22 mouse cellular contexts compared by ENCODE assay signal in the genomic region with DNA sequence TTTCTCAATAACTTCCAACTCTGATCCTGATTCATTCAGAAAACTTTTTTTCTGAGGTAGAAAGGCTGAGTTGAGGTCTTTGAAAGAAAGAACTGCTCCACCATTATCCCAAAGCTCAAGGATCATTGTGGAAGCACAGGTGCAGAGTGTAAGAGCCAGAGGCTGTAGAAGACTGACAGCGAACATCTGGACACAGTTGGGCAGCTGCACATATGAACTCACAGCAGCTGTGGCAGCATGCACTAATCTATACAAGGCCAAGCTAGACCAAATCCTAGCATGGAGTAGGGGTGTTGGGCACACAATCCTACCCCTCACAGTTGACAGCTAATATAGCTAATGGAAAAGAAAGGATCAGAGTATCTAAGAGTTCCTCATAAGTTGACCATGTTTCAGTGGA. TPM values are rescaled to one million over a fixed set of nuclear protein-coding genes. Genes with fewer than 3 reads are reported as not detected.
DNase-seq lines count a peak whose midpoint lies in the region; ATAC-seq and TF ChIP-seq lines count a peak whose summit lies in the region.
"Had no signal": no experiment of that assay in that cellular context is flagged by ENCODE, and none has a peak within 500 bp of the region (broad histone marks: within the 10 kb centered on the region; RNA-seq: fewer than 3 reads in every experiment).

No protein-coding gene starts in this region.

- no peaks in the 10 kb centered on the region for H3K36me3 ChIP-seq in limb, embryonic 13.5 days
- no peaks in the 10 kb centered on the region for H3K36me3 ChIP-seq in limb, embryonic 10.5 days
- H3K36me3 ChIP-seq in limb, embryonic 14.5 days (ENCODE audit: control insufficient read depth, insufficient read depth, low read length) = no peaks in the 10 kb centered on the region
- H3K36me3 ChIP-seq: embryonic facial prominence, embryonic 12.5 days; embryonic facial prominence, embryonic 15.5 days; forebrain, embryonic 10.5 days; forebrain, embryonic 12.5 days had no signal

- no peak overlapping the region for H3K27ac ChIP-seq in limb, embryonic 13.5 days
- H3K27ac ChIP-seq in limb, embryonic 10.5 days = no peak overlapping the region
- no peak overlapping the region for H3K27ac ChIP-seq in limb, embryonic 14.5 days (replicated peaks; ENCODE audit: low read depth, low read length)
- no peak overlapping the region for H3K27ac ChIP-seq in layer of hippocampus, adult 2 months
- H3K27ac ChIP-seq: embryonic facial prominence, embryonic 12.5 days; embryonic facial prominence, embryonic 15.5 days; forebrain, embryonic 10.5 days; forebrain, embryonic 12.5 days had no signal

- no peaks in the 10 kb centered on the region for H3K9me3 ChIP-seq in limb, embryonic 13.5 days
- H3K9me3 ChIP-seq in limb, embryonic 10.5 days (replicated peaks) = no peaks in the 10 kb centered on the region
- no peaks in the 10 kb centered on the region for H3K9me3 ChIP-seq in limb, embryonic 14.5 days (ENCODE audit: control insufficient read depth, low read length)
- H3K9me3 ChIP-seq: embryonic facial prominence, embryonic 12.5 days; embryonic facial prominence, embryonic 15.5 days; forebrain, embryonic 10.5 days; forebrain, embryonic 12.5 days had no signal

- no peak overlapping the region for H3K9ac ChIP-seq in limb, embryonic 13.5 days
- H3K9ac ChIP-seq in limb, embryonic 14.5 days (ENCODE audit: low read depth, low read length, severe bottlenecking) = no peak overlapping the region
- H3K9ac ChIP-seq: embryonic facial prominence, embryonic 12.5 days; embryonic facial prominence, embryonic 15.5 days; forebrain, embryonic 12.5 days had no signal

- H3K4me1 ChIP-seq in limb, embryonic 13.5 days = peaks cover 7% of the 10 kb centered on the region; the same call in 1 of the 2 replicates
- H3K4me1 ChIP-seq in limb, embryonic 10.5 days = no peaks in the 10 kb centered on the region
- H3K4me1 ChIP-seq in limb, embryonic 14.5 days (ENCODE audit: control insufficient read depth, insufficient read depth, low read length) = peaks cover 4% of the 10 kb centered on the region; the same call in 1 of the 2 replicates
- H3K4me1 ChIP-seq: embryonic facial prominence, embryonic 12.5 days; embryonic facial prominence, embryonic 15.5 days; forebrain, embryonic 10.5 days; forebrain, embryonic 12.5 days had no signal

- no peak for TF ChIP-seq CTCF in layer of hippocampus, adult 2 months (conservative IDR thresholded peaks at IDR 0.05)

- H3K4me2 ChIP-seq in limb, embryonic 13.5 days (replicated peaks) = no peak overlapping the region
- no peak overlapping the region for H3K4me2 ChIP-seq in limb, embryonic 14.5 days (replicated peaks; ENCODE audit: low read depth, low read length, severe bottlenecking)
- H3K4me2 ChIP-seq: embryonic facial prominence, embryonic 12.5 days; embryonic facial prominence, embryonic 15.5 days; forebrain, embryonic 12.5 days had no signal

- H3K4me3 ChIP-seq in limb, embryonic 13.5 days = no peak overlapping the region
- no peak overlapping the region for H3K4me3 ChIP-seq in limb, embryonic 10.5 days
- no peak overlapping the region for H3K4me3 ChIP-seq in limb, embryonic 14.5 days (replicated peaks; ENCODE audit: low read length)
- no peak overlapping the region for H3K4me3 ChIP-seq in layer of hippocampus, adult 2 months
- H3K4me3 ChIP-seq: embryonic facial prominence, embryonic 12.5 days; embryonic facial prominence, embryonic 15.5 days; erythroblast, embryonic 14.5 days; forebrain, embryonic 10.5 days; forebrain, embryonic 12.5 days had no signal

- no peak for TF ChIP-seq POLR2A in limb, embryonic 14.5 days (IDR thresholded peaks at IDR 0.05; ENCODE audit: borderline replicate concordance, extremely low read depth, insufficient read depth, insufficient read length)

- H3K27me3 ChIP-seq in limb, embryonic 13.5 days = no peaks in the 10 kb centered on the region
- H3K27me3 ChIP-seq in limb, embryonic 10.5 days (ENCODE audit: low read depth, poor library complexity, severe bottlenecking) = no peaks in the 10 kb centered on the region
- no peaks in the 10 kb centered on the region for H3K27me3 ChIP-seq in limb, embryonic 14.5 days (ENCODE audit: control insufficient read depth, insufficient read depth, low read length)
- H3K27me3 ChIP-seq: embryonic facial prominence, embryonic 12.5 days; embryonic facial prominence, embryonic 15.5 days; forebrain, embryonic 12.5 days had no signal

- 65% methylated on average over 1 of the region's 1 CpGs for WGBS in limb, embryonic 13.5 days
- 96% methylated on average over 1 of the region's 1 CpGs for WGBS in limb, embryonic 10.5 days
- 55% methylated on average over 1 of the region's 1 CpGs for WGBS in limb, embryonic 14.5 days

- no peak for DNase-seq in limb, embryonic 10.5 days (ENCODE audit: low spot score)
- peak; percentile 47 for DNase-seq in limb, embryonic 14.5 days (ENCODE audit: low spot score)
- DNase-seq in layer of hippocampus, adult 2 months (ENCODE audit: low spot score in 2 of 2) = no peak
- DNase-seq in spleen, postnatal 10 days (ENCODE audit: low spot score in 2 of 2) = no peak
- DNase-seq: adrenal gland, adult 2 months; adrenal gland, postnatal 10 days; adrenal gland, postnatal 25 days; cerebellum, adult 11 months; cerebellum, adult 18-20 months; cerebellum, adult 8-10 months; cerebellum, adult 9-11 months; cerebellum, postnatal 14 days; cerebellum, postnatal 36 days; embryo, embryonic 11 days had no signal

- peak; percentile 83; the same call in 1 of the 2 replicates for ATAC-seq in limb, embryonic 13.5 days (ENCODE audit: low FRiP score, low read depth)
- peak; percentile 77; the same call in 1 of the 2 replicates for ATAC-seq in limb, embryonic 14.5 days (ENCODE audit: low FRiP score, low read depth)
- ATAC-seq: forebrain, embryonic 14.5 days; forebrain, embryonic 16.5 days had no signal

RNA-seq across cellular contexts. Expression of gene Smc5, which starts 59.2 kb away (rescaled TPM):
- polyA plus RNA-seq in limb, embryonic 13.5 days (2015; fragmentation: Nextera tagmentation; extraction: Ambion mirVana) = 38.3 and 40.1 TPM in 2 replicates
- polyA plus RNA-seq in limb, embryonic 10.5 days (2016; fragmentation: Nextera tagmentation; extraction: Ambion mirVana) = 40.1 and 49.4 TPM in 2 replicates
- polyA plus RNA-seq in limb, embryonic 14.5 days (2012; rRNA removed) = 46.3 and 56.3 TPM in 2 replicates
- 33.4 and 38.1 TPM in 2 replicates for polyA plus RNA-seq in limb, embryonic 14.5 days (2014; fragmentation: Nextera tagmentation; extraction: Ambion mirVana)
- total RNA-seq in layer of hippocampus, adult 2 months (2021) = 10 to 100 TPM; 31.7 to 40.8 TPM
